Mouse (Mus musculus): ENCODE measurements around the gene Eef1akmt1.

DNA sequence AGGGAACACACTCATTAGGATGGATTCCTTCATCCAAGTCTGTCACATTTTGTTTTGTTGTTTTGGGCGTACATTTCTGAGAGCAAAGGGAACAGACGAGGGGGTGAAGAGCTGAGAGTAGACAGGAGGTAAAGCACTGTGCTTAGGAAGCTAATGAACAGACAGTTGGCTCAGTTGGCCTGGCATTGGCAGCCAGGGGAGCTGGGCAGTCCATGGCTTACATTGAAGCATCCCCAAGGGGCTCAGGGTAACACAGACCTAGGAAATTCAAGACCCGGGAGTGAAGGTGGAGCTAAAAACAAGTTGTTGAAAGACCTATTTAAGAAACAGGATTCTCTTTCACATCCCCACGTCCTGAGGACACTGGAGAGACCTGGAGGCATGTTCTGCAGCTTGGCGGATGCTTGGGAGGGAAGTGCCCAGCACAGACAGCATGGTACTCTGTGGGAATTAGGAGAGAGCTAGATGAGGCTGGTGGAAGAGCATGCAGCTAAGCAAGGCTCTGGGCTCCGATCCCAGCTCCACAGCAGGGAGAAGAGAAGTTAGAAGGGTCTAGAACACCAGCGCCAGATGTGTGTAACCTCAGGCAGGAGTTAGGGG, 15.8 kb downstream of the Eef1akmt1 start:
- no peak for TF ChIP-seq CTCF (IDR thresholded peaks at IDR 0.05; ENCODE audit: low read depth, low read length)
- no peak for TF ChIP-seq POLR2A (IDR thresholded peaks at IDR 0.05; ENCODE audit: borderline replicate concordance, low read depth, low read length)

Data from bone marrow macrophage, adult 2 months (primary cell).